Mouse (Mus musculus) spleen, adult 2 months (tissue): ENCODE measurements at regions not wholly inside any gene's neighbourhood (a gene's known extent, or its start where the extent isn't known, plus 50 kb on each side); places are given as distances from the start of the nearest gene placed in this dataset.

Experiments used
- DNase-seq, 2 experiments: peaks; one replicate each; pipeline versions ENCODE4 v3.0.0 to v3.0.0-alpha.2; 2012 to 2021; ENCODE audit warnings: low spot score in 2 of 2, low read depth in 1 of 2
- H3K27ac ChIP-seq: fragments of 200-500 bp; 2 replicates; pipeline ENCODE4 v1.5.1; 2012; ENCODE audit warnings: low read length, inconsistent platforms; ENCODE audit not compliant: insufficient read depth
- H3K27me3 ChIP-seq: fragments of 200-500 bp; 2 replicates; pipeline ENCODE4 v1.6.1; 2012; ENCODE audit warnings: mild to moderate bottlenecking, moderate library complexity, low read length, inconsistent platforms; ENCODE audit not compliant: control insufficient read depth, insufficient read depth
- H3K36me3 ChIP-seq: fragments of 200-500 bp; 2 replicates; pipeline ENCODE4 v1.6.1; 2012; ENCODE audit warnings: mild to moderate bottlenecking, low read length, inconsistent platforms; ENCODE audit not compliant: control insufficient read depth, insufficient read depth
- H3K4me1 ChIP-seq: fragments of 200-500 bp; 2 replicates; pipeline ENCODE4 v1.6.1; 2011; ENCODE audit warnings: inconsistent platforms; ENCODE audit not compliant: control insufficient read depth, insufficient read depth, insufficient read length
- H3K4me3 ChIP-seq: fragments of 200-500 bp; 2 replicates; pipeline ENCODE4 v1.5.1; 2011; ENCODE audit warnings: mild to moderate bottlenecking, inconsistent platforms; ENCODE audit not compliant: insufficient read depth, insufficient read length; ENCODE audit errors: extremely low read depth
- CTCF ChIP-seq: fragments of 200-500 bp; IDR thresholded peaks from 2 replicates; pipeline ENCODE4 v1.5.1; 2011; ENCODE audit warnings: mild to moderate bottlenecking, inconsistent platforms; ENCODE audit not compliant: insufficient read depth, insufficient read length, insufficient replicate concordance; ENCODE audit errors: extremely low read depth
- POLR2A ChIP-seq: fragments of 200-500 bp; IDR thresholded peaks from 2 replicates; pipeline ENCODE4 v1.6.1; 2011; ENCODE audit warnings: low read depth, low read length, inconsistent platforms
- WGBS: fragments of 180-500 bp; shearing (Covaris S2); methylation state at CpG from one replicate; pipeline ENCODE4 v1.1.7; 2018; 5-methylcytosine and 5-hydroxymethylcytosine counted together

DNA sequence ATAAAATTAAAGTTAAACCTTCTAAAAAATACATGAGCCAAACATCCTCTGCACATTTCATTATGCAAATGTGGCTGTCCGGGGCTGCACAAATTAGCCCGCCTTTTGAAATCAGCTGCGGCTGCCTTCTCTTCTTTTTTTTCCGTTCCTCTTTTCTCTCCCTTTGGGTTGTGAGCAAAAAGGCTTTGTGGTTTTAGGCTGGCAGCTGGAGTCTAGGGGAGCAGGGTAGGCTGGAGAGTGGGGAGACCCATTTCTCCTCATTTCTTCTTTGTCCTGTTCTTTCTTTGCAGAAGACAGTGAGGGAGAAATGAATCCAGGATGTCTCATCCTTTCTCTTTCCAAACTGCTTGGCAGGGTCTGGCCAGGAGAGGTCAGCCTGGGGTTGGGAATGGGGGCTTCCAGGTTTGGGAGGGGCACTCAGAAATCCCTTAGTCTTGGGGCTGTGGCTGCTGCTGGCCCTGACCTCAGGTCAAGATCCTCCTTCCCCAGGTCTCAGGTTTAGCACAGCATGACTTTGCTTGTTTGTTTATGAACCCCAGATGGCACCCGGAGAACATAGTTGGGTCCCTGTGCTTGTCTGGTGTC lies 163.2 kb upstream of the 4931429L15Rik start:
- no peaks in the 10 kb centered on the region for H3K4me1 ChIP-seq
- H3K36me3 ChIP-seq = no peaks in the 10 kb centered on the region
- 23% methylated on average over 5 of the region's 5 CpGs for WGBS
- no peak overlapping the region for H3K4me3 ChIP-seq
- no peak overlapping the region for H3K27ac ChIP-seq
- no peak for TF ChIP-seq CTCF
- no peak for TF ChIP-seq POLR2A
- H3K27me3 ChIP-seq = no peaks in the 10 kb centered on the region
- DNase-seq = no peak

DNA sequence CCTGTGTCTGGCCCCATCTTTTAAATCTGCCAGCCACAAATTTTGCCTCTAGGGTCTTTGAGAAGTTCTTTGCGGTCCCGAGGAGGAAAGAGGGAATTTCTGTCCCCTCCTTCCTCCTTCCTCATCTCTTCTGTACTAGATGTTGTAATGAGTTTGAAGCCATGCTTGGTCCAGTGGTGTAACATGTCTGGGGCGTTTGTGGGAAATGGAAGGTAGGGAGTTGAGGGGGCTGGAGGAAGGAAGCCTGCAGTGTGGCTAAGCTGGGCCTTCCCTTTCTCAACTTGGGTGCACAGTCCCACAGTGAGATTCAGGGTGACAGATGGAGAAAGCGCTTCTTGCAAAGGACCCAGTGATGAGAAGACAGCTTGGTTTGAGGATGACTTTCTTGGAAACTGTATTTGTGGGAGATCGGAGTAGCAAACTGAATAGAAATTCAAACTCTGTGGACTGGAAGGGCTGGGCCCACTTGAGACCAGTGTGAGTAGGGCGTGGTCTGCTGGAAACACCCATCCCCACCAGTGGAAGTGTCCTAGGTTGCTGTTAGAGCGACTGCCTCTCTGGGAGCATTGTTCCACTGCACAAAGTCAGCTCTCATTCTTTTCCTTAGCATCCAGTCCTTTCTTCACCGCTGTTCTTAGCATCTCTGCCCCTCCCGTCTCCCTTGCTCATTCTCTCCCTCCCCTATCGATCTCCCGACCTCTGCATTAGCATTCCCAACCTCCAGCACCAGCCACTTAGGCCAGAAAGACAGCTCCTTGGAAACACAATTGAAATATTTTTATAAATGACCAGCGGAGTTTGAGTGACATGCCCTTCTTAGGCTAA lies 162.5 kb upstream of the 4931429L15Rik start:
- no peak for DNase-seq
- H3K4me3 ChIP-seq = no peak overlapping the region
- 59% methylated on average over 12 of the region's 12 CpGs for WGBS
- no peak overlapping the region for H3K27ac ChIP-seq
- H3K27me3 ChIP-seq = no peaks in the 10 kb centered on the region
- H3K36me3 ChIP-seq = no peaks in the 10 kb centered on the region
- TF ChIP-seq POLR2A = no peak
- TF ChIP-seq CTCF = no peak
- no peaks in the 10 kb centered on the region for H3K4me1 ChIP-seq

DNA sequence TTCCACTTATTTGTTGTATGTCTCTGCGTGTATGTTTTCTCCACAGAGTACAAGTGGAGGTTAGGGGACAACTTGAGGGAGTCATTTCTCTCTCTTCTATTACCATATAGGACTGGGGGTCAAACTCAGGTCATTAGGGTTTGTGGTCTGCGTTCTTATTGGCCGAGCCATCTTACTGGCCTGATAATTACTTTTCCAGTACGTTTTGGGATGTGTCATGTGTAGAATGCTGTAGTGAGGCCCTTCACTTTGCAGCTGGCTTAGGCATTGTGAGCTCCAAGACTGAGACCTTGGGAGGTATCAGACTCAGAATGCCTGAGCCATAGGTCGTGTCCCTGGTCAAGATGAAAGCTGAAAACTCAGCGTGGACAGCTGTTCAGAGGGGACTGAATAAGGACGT lies 161.7 kb upstream of the 4931429L15Rik start:
- DNase-seq = no peak
- whole genome bisulfite sequencing = 76% methylated on average over 7 of the region's 7 CpGs
- H3K27me3 ChIP-seq = no peaks in the 10 kb centered on the region
- no peak overlapping the region for H3K27ac ChIP-seq
- H3K4me1 ChIP-seq = no peaks in the 10 kb centered on the region
- TF ChIP-seq CTCF (no peak), POLR2A (no peak)
- no peaks in the 10 kb centered on the region for H3K36me3 ChIP-seq
- no peak overlapping the region for H3K4me3 ChIP-seq

DNA sequence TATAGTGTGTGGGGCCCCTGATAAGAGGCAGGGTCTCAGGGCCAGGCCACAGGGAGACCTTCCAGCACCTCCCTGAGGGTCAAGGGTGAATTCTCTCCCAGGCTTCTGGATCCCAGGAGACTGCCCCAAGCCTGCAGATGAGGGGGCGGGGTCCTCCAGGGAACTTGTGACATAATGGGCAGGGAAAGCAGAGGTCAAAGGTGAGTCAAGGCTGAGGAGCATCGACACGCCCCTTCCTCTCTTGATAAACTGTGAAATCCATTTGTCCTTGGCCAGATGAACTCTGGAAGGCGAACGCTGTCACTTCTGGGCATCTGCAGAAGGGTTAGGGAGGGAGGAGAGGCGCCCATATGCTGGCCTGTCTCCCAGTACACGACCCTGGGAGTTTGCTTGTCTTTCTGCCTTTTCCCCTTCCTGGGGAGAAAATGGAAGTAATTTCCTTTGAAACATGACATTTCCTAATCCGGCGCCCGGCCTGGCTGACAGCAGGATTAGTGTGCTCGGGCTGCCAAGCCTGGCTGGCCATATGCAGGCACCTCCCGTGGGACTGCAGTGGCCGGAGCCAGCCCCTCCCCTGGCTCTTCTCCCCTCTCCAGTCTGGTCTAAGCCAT lies 160.4 kb upstream of the 4931429L15Rik start:
- no peak overlapping the region for H3K27ac ChIP-seq
- no peak for DNase-seq
- no peaks in the 10 kb centered on the region for H3K4me1 ChIP-seq
- no peaks in the 10 kb centered on the region for H3K27me3 ChIP-seq
- H3K36me3 ChIP-seq = no peaks in the 10 kb centered on the region
- H3K4me3 ChIP-seq = no peak overlapping the region
- 58% methylated on average over 12 of the region's 13 CpGs for WGBS
- TF ChIP-seq CTCF (no peak), POLR2A (no peak)

DNA sequence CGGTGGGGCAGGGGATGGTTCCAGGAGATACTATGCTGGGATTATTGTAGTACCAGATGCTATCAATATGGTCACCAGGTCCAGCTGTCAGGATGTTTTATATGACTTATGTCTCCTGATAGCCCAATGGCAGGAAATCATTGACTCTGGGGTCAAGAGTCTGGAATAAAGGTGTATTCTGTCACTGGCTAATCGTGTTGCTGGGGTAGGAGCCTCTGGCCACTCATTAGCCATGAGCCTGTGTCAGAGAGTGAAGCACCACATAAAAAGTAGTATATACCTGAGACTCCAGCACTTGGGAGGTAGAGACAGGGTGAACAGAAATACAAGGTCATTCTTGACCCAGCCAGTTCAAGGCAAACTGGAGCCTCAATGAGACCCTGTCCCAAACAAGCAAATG lies 158.8 kb upstream of the 4931429L15Rik start:
- H3K27me3 ChIP-seq = no peaks in the 10 kb centered on the region
- no peak overlapping the region for H3K4me3 ChIP-seq
- 80% methylated on average over 2 of the region's 2 CpGs for WGBS
- DNase-seq = no peak
- H3K4me1 ChIP-seq = no peaks in the 10 kb centered on the region
- no peak overlapping the region for H3K27ac ChIP-seq
- no peaks in the 10 kb centered on the region for H3K36me3 ChIP-seq
- no peak for TF ChIP-seq CTCF
- no peak for TF ChIP-seq POLR2A

DNA sequence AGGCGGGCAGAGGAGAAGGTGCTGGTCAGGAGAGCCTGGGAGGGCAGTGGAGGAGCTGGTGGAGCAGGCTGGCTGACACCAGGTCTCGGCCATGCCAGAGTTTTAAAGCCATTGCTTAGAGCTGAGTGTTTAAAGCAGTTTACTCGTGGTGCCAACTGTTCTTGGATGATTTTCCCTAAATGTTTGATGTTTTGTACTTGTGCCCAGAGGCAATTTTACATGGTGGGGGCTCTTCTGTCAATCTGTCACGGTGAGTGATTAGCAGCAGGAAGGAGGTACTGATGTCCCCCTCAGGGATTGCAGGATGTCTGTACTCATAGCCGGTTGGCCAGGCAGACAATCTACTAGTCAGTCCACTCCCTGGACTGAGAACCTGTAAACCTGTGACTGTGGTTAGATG lies 156.7 kb upstream of the 4931429L15Rik start:
- H3K27me3 ChIP-seq = no peaks in the 10 kb centered on the region
- H3K4me1 ChIP-seq = no peaks in the 10 kb centered on the region
- no peaks in the 10 kb centered on the region for H3K36me3 ChIP-seq
- TF ChIP-seq POLR2A (no peak), CTCF (no peak)
- no peak for DNase-seq
- no peak overlapping the region for H3K27ac ChIP-seq
- 59% methylated on average over 5 of the region's 5 CpGs for WGBS
- no peak overlapping the region for H3K4me3 ChIP-seq
